Mouse (Mus musculus) midbrain, postnatal 0 days (tissue): Measurements from ENCODE around the gene Pdxp. TPM values are rescaled to one million over a fixed set of nuclear protein-coding genes. Genes with fewer than 3 reads are reported as not detected.

Experiments used
- ATAC-seq: fragments of 200-750 bp; cut with Nextera tagmentation; 2 replicates; pipeline ENCODE4 v1.8.0; 2017; ENCODE audit warnings: moderate number of reproducible peaks, mild to moderate bottlenecking, moderate TSS enrichment, moderate library complexity; ENCODE audit not compliant: low FRiP score
- DNase-seq: peaks from one replicate; pipeline ENCODE4 v3.0.0-alpha.2; 2015; ENCODE audit warnings: low spot score
- H3K27ac ChIP-seq: fragments of 300-500 bp; sonication (generic); 2 replicates; pipeline ENCODE4 v1.5.1; 2014; ENCODE audit warnings: low read depth, mild to moderate bottlenecking, low read length, mixed read lengths
- H3K27me3 ChIP-seq: fragments of 300-500 bp; sonication (generic); 2 replicates; pipeline ENCODE4 v1.6.1; 2014; ENCODE audit warnings: low read length, control low read depth, mixed read lengths; ENCODE audit not compliant: insufficient read depth
- H3K36me3 ChIP-seq: fragments of 300-500 bp; sonication (generic); 2 replicates; pipeline ENCODE4 v1.6.1; 2014; ENCODE audit warnings: low read length, control low read depth, mixed read lengths; ENCODE audit not compliant: insufficient read depth
- H3K4me1 ChIP-seq: fragments of 300-500 bp; sonication (generic); 2 replicates; pipeline ENCODE4 v1.6.1; 2014; ENCODE audit warnings: mild to moderate bottlenecking, control low read depth, antibody characterized with exemption, low read length, mixed read lengths; ENCODE audit not compliant: insufficient read depth
- H3K4me2 ChIP-seq: fragments of 300-500 bp; sonication (generic); 2 replicates; pipeline ENCODE4 v1.6.1; 2014; ENCODE audit warnings: low read depth, mild to moderate bottlenecking, low read length, mixed read lengths; ENCODE audit not compliant: poor library complexity, severe bottlenecking
- H3K4me3 ChIP-seq: fragments of 300-500 bp; sonication (generic); 2 replicates; pipeline ENCODE4 v1.5.1; 2014; ENCODE audit warnings: low read depth, mild to moderate bottlenecking, low read length, moderate library complexity
- H3K9ac ChIP-seq: fragments of 300-500 bp; sonication (generic); replicated peaks from 2 replicates; pipeline ENCODE4 v1.6.1; 2014; ENCODE audit warnings: mild to moderate bottlenecking, low read length, moderate library complexity, mixed read lengths; ENCODE audit not compliant: poor library complexity, severe bottlenecking
- H3K9me3 ChIP-seq: fragments of 300-500 bp; sonication (generic); 2 replicates; pipeline ENCODE4 v1.6.1; 2016; ENCODE audit warnings: low read length, control low read depth
- CTCF ChIP-seq: IDR thresholded peaks from 2 replicates; pipeline ENCODE4 v1.5.1; 2016; ENCODE audit warnings: antibody characterized with exemption, mild to moderate bottlenecking
- WGBS: fragments of 180-500 bp; shearing (Covaris S2); extraction: QIAGEN DNeasy Blood & Tissue Kit; methylation state at CpG from one replicate; pipeline ENCODE4 v1.1.7; 2014; 5-methylcytosine and 5-hydroxymethylcytosine counted together
- polyA plus RNA-seq: library from polyadenylated mRNA; unstranded; fragments of >200 nt; fragmentation: Nextera tagmentation; extraction: Ambion mirVana; gene quantifications from 2 replicates; pipeline ENCODE4 v1.2.1, GENCODE M21; 2015
- total RNA-seq: library from RNA; depleted of rRNA; stranded (reverse); fragments of >200 nt; gene quantifications from 2 replicates; pipeline ENCODE4 v1.2.3, GENCODE M21; 2014

Gene Pdxp
- total and polyA plus RNA-seq, 2 experiments from 2014 or later: 181 to 350 TPM

DNA sequence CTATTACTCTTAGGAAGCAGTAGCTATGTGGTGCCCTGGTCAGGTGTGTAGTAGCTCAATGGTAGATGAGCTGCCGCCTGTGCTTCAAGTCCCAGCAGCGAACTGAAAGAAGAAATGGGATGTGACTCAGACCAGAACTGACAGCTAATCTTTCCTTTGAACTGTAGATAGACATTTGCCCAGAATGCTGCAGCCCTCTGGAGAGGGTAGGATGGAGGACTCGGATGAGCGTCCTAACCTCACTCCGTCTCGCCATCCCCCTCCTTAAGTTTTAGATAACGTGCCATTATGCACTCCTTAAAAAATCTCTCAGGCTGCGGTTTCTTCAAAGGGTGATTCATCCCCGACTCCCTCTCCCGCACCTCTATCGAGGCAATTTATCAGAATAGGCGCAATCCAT, 6.2 kb downstream of the Pdxp start:
- no peaks in the 10 kb centered on the region; the same call in 1 of the 2 replicates for H3K4me1 ChIP-seq
- 84% methylated on average over 12 of the region's 12 CpGs for WGBS

DNA sequence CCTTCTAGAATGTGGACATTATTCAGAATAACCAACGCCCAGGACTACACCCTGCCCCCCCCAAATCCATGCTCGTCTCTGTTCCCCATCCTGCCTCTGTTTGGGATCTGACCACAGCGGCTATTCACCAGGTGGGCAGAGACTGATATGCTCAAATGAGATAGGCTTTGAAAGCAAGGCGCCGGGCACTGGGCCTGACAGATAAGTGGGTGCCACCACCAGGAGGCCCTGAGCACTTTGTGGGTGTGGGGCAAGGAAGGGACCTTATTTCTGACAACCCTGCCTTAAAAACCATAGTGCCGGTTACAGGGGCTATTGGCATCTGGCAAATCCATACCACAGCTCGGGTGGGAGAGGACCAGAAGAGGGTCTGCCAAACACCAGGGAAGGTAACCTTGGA, 9.0 kb downstream of the Pdxp start:
- no peak overlapping the region for H3K4me2 ChIP-seq
- H3K27me3 ChIP-seq: peaks cover 9% of the 10 kb centered on the region; the same call in 1 of the 2 replicates
- TF ChIP-seq CTCF: no peak
- H3K27ac ChIP-seq: no peak overlapping the region
- H3K36me3 ChIP-seq: peaks cover 15% of the 10 kb centered on the region
- WGBS: 88% methylated on average over 7 of the region's 7 CpGs
- ATAC-seq (no peak), DNase-seq (no peak)
- H3K4me1 ChIP-seq: no peaks in the 10 kb centered on the region
- no peak overlapping the region for H3K4me3 ChIP-seq
- no peak overlapping the region for H3K9ac ChIP-seq
- no peaks in the 10 kb centered on the region for H3K9me3 ChIP-seq

More for the DNA sequence above, 6.2 kb downstream of the Pdxp start:
- no peak for DNase-seq
- TF ChIP-seq CTCF: no peak
- ATAC-seq: no peak
- Histone ChIP-seq H3K36me3 (peaks cover 20% of the 10 kb centered on the region), H3K27me3 (no peaks in the 10 kb centered on the region), H3K9ac (no peak overlapping the region), H3K4me2 (no peak overlapping the region), H3K9me3 (no peaks in the 10 kb centered on the region), H3K4me3 (no peak overlapping the region), H3K27ac (no peak overlapping the region)

- Histone ChIP-seq H3K27me3 (peaks cover 9% of the 10 kb centered on the region), H3K9ac (no peak overlapping the region), H3K9me3 (no peaks in the 10 kb centered on the region), H3K4me3 (no peak overlapping the region), H3K27ac (no peak overlapping the region), H3K4me2 (no peak overlapping the region), H3K4me1 (0 out of 2 replicates have a peak, but pooled peaks cover 4% of the 10 kb centered on the region), H3K36me3 (peaks cover 9% of the 10 kb centered on the region)
- WGBS: 83% methylated on average over 6 of the region's 6 CpGs
- no peak for DNase-seq
- TF ChIP-seq CTCF: no peak
- ATAC-seq: no peak
Observed at GRCm38 (mm10) chr15:78923585-78923984, 9.9 kb downstream of the Pdxp start.

GRCm38 (mm10) chr15:78925129-78925528, 11.4 kb downstream of the Pdxp start:
- no peak overlapping the region for H3K27ac ChIP-seq

DNA sequence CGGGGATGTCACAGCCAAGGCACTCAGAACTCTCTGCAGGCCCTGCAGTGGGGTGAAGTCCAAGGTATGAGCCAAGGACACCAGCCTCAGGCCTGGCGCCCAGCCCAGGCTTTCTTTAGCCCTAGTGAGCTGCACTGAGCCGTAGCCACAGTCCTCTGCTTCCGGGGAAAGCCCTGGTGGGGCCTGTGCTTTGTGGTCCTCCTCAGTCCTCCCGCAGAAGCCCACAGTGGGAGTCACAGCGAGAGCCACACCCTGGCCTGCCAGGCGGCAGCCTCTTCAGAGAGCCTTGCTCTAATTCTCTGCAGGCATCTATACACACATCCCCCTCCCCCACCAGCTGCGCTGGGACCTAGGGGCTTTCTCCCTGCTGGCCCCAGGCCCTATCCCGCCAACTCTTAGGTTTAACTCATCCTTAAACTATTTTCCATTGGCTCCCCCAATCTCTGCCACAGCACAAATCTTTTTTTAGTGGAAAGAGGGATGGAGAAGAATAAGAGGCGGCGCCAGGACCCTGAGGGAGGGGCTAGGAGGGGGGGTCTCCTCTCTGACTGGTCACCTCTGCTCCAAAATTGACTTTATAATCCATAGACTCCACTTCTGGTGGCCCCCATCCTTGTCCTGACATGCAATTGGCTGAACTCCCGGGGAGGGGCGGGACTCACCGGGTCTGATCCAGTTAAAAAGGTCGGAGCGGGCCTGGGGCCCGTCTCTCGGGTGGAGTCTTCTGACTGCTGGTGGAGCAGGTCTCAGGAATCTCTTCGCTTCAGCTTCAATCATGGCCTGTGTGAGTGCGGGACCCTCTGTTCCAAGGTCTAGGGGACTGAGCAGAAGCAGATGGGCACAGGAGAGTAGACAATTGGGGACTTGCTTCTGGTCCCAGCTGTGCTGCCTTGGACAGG, 12.6 kb downstream of the Pdxp start, which contains the start of gene Lgals1:
Lgals1 (plus strand) TSS at position 705 of the 899 bp plus-strand sequence.
- Histone ChIP-seq H3K4me1 (0 out of 2 replicates have a peak, but pooled peaks cover 4% of the 10 kb centered on the region), H3K36me3 (no peaks in the 10 kb centered on the region), H3K27ac (0 out of 2 replicates have a peak within 1 kb of the TSS, but pooled peaks have one; percentile 18), H3K4me2 (peak within 1 kb of the TSS; percentile 53), H3K27me3 (peaks cover 9% of the 10 kb centered on the region), H3K9me3 (no peaks in the 10 kb centered on the region), H3K9ac (no peak within 1 kb of the TSS; the same call in 1 of the 2 replicates), H3K4me3 (no peak within 1 kb of the TSS)
- TF ChIP-seq CTCF: no peak
- WGBS: 9% methylated on average over 20 of the region's 20 CpGs
- ATAC-seq: 0 out of 2 replicates have a peak, but pooled peaks have one; percentile 46
- DNase-seq: peak; percentile 85

More at GRCm38 (mm10) chr15:78925129-78925528, 11.4 kb downstream of the Pdxp start:
- Histone ChIP-seq H3K4me3 (no peak overlapping the region), H3K9me3 (no peaks in the 10 kb centered on the region), H3K4me1 (0 out of 2 replicates have a peak, but pooled peaks cover 4% of the 10 kb centered on the region), H3K27me3 (peaks cover 9% of the 10 kb centered on the region), H3K9ac (no peak overlapping the region), H3K4me2 (no peak overlapping the region), H3K36me3 (0 out of 2 replicates have a peak, but pooled peaks cover 2% of the 10 kb centered on the region)
- ATAC-seq: no peak
- 37% methylated on average over 8 of the region's 8 CpGs for WGBS
- no peak for DNase-seq
- no peak for TF ChIP-seq CTCF
